Mouse (Mus musculus): ENCODE results near the gene Ildr2. TPM values are rescaled to one million over a fixed set of nuclear protein-coding genes. Genes with fewer than 3 reads are reported as not detected.

Ildr2 gene
- polyA plus RNA-seq, 1 experiment from 2014 or later: not detected

DNA sequence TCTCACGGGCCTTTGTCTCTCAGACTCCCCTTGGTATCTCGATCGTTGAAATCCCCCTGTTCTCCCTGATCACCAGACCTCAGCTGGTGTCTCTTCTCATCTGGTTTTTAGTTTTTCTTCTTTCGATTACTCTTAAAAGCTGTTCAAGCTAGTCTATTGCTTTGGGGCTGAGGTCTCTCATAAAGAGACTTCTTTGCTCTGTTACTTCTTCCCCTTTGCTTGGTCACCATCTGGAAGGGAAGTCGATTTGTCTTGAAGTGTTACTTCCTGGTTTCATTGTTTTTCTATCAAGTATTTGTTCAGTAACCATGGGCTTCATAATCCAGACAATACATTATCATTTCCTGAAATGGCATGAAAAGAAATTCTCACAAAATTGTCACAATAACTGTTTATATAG lies 14.3 kb downstream of the Ildr2 start:
- no peaks in the 10 kb centered on the region for H3K36me3 ChIP-seq (ENCODE audit: inconsistent target)
- no peaks in the 10 kb centered on the region for H3K79me2 ChIP-seq (ENCODE audit: inconsistent target)
- H3K4me3 ChIP-seq (ENCODE audit: inconsistent target): no peak overlapping the region
- WGBS (ENCODE audit: missing documents): 69% methylated on average over 5 of the region's 5 CpGs
- no peak overlapping the region for H3K27ac ChIP-seq

DNA sequence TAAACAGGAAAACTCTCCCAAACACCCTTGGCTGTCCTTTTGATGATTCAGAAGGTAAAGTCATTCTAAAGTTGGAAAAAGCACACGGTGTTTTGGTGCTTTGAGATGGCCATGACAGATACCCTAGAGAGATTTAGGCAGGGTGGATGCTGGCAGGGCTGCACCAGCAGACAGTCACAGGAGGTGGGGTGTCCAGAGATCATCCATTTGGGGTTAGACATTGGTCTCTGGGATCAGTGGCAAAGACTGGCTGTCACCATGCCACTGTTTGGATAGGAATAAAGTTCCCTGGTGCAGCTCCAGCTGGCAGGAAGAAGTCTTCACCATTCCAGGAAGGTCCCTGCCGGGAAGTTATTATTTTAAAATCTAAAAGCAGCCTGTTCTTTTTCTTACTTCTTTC lies 24.8 kb downstream of the Ildr2 start:
- Histone ChIP-seq H3K27ac (no peak overlapping the region), H3K79me2 (ENCODE audit: inconsistent target) (no peaks in the 10 kb centered on the region), H3K36me3 (ENCODE audit: inconsistent target) (no peaks in the 10 kb centered on the region), H3K4me3 (ENCODE audit: inconsistent target) (no peak overlapping the region)
- 60% methylated on average over 2 of the region's 2 CpGs for WGBS (ENCODE audit: missing documents)

DNA sequence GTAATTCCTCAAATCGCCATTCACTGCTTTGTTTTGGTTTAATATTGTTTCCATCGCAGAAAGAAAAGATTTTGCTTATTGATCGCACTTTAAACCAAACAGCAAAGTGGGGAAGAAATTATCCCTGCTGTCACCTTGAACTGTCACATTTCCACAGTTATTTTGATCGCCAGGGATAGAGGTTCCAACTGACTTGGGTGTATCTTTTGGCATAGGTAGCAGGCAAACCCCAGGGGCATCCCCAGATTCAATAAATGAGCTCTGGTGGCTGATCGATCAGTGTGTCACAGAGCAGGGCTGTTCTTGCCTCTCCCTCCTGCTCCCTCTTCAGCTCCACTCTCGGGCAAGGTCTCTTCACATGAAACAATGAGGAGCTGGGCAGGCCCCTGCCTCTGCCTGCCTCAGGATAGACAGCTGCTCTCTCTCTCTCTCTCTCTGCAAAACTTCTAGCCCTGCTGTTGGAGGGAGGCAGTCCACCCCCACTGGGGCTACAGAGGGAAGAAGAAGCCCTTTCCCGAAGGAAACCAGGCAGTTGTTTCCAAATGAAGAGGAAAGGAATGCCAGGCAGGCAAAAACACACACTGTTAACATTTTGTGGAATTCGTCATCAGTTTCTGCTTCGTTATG lies 25.8 kb downstream of the Ildr2 start:
- WGBS (ENCODE audit: missing documents): 67% methylated on average over 9 of the region's 9 CpGs
- Histone ChIP-seq H3K79me2 (ENCODE audit: inconsistent target) (no peaks in the 10 kb centered on the region), H3K27ac (no peak overlapping the region)

DNA sequence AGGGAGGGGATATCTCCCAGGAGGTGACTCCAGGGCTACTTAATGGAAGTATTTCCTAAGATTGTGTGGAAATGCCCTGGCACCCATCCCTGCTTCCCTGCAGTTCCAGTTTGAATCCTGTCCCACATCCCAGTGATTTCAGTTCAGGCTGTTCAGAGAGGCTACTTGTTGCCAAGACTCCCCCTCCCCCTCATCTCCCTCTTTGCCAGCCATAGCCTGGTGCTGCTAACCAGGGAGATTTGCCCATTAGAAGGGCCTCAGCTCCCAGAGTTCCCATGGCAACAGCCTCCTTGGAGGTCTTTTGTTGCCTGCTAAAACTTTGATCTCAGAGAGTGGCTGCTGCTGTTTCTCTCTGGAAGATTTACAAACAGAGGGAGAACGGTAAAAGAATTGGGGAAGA lies 26.6 kb downstream of the Ildr2 start:
- Histone ChIP-seq H3K4me3 (ENCODE audit: inconsistent target) (no peak overlapping the region), H3K27ac (no peak overlapping the region), H3K36me3 (ENCODE audit: inconsistent target) (no peaks in the 10 kb centered on the region), H3K79me2 (ENCODE audit: inconsistent target) (no peaks in the 10 kb centered on the region)
- WGBS (ENCODE audit: missing documents): 50% methylated on average over 1 of the region's 1 CpGs

More for the DNA sequence above, 25.8 kb downstream of the Ildr2 start:
- no peaks in the 10 kb centered on the region for H3K36me3 ChIP-seq (ENCODE audit: inconsistent target)
- no peak overlapping the region for H3K4me3 ChIP-seq (ENCODE audit: inconsistent target)

DNA sequence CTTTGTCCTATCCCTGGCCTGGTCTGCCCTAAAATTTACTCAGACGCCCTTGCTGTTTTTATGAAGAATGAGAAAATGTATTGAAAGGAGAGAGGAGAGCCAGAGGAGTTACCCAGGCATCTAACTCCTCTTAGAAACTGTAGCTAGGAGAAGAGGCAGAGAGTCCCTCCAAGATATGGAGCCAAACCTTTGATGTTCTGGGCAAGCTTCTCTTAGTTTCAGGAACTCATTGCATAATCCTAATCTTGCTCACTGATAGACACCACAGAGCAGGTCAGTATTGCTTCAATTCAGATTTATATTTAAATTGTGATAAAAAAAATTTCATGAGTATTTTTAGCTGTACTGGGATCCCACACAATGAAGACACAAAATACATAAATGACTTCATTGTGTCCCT lies 27.3 kb downstream of the Ildr2 start:
- H3K36me3 ChIP-seq (ENCODE audit: inconsistent target): no peaks in the 10 kb centered on the region
- no peak overlapping the region for H3K27ac ChIP-seq
- no peak overlapping the region for H3K4me3 ChIP-seq (ENCODE audit: inconsistent target)
- no peaks in the 10 kb centered on the region for H3K79me2 ChIP-seq (ENCODE audit: inconsistent target)
- 89% methylated on average over 1 of the region's 1 CpGs for WGBS (ENCODE audit: missing documents)

DNA sequence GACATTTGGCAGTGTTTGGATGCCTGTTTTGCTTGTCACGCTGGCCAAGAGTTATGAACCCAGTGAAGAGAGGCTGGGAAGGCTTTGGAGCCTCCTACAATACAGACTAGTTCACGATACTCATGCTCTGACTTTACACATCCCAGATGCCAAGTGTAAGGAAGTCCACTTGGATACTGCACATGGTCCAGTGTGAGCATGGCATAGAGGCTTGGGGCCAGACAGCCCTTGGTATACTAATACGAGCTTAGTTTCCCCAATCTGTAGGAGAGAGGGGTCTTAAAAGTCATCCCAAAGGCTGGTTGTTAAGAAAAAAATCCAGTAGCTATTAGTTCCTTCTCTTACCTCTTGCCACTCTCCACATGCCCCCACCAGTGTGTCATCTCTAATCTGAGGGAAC lies 27.9 kb downstream of the Ildr2 start:
- Histone ChIP-seq H3K4me3 (ENCODE audit: inconsistent target) (no peak overlapping the region), H3K27ac (no peak overlapping the region), H3K36me3 (ENCODE audit: inconsistent target) (no peaks in the 10 kb centered on the region), H3K79me2 (ENCODE audit: inconsistent target) (no peaks in the 10 kb centered on the region)
- WGBS (ENCODE audit: missing documents): 81% methylated on average over 3 of the region's 3 CpGs

DNA sequence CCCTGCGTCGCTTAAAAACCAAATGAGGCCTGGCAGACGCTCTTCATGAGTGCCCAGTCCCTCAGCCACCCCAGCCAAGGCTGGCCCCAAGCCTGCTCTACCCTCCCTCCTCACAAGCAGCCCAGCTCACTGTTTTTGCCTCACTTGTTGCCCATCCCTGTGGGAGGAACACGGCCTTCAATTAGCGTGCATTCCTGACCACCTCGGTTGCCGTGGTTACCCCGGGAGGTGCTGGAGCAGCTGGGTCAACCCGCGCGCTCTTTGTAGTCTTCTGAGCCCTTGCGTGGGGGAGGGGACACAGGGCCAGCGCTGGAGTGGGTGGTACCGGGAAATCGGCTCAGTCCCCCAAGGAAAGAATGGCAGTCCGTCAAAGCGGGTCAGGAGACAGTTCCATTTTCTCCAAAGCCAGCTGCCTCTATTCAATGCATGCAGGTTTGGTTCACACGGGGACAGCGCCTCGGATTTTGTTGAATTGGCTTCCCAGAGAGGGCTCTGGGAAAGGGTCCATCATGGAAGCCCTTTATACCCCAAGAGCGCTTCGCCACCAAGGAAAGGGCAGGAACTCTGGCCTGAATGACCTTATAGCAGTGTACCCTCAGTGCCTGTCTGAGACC lies 28.8 kb downstream of the Ildr2 start:
- Histone ChIP-seq H3K79me2 (ENCODE audit: inconsistent target) (no peaks in the 10 kb centered on the region), H3K4me3 (ENCODE audit: inconsistent target) (no peak overlapping the region), H3K27ac (no peak overlapping the region), H3K36me3 (ENCODE audit: inconsistent target) (no peaks in the 10 kb centered on the region)
- 27% methylated on average over 22 of the region's 22 CpGs for WGBS (ENCODE audit: missing documents)

DNA sequence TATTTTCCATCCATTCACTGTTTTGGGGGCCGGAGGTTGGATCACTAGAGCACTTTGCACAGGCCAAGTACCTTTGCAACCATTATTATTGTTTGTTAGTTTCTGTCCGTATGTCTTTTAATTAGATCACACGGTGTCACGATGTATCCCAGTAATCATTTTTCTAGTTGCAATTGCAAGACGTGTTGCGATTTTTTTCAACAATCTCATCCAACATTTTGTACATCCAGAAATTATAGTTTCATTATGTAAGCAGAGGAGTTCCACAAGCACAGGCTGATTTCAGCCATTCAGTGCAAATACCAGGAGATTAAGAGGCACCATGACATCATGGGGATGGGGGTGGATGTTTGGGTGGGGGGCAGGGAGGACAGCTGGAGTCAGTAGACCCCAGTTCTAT lies 29.5 kb downstream of the Ildr2 start:
- Histone ChIP-seq H3K36me3 (ENCODE audit: inconsistent target) (no peaks in the 10 kb centered on the region), H3K79me2 (ENCODE audit: inconsistent target) (no peaks in the 10 kb centered on the region), H3K4me3 (ENCODE audit: inconsistent target) (no peak overlapping the region), H3K27ac (no peak overlapping the region)
- WGBS (ENCODE audit: missing documents): 95% methylated on average over 6 of the region's 6 CpGs

DNA sequence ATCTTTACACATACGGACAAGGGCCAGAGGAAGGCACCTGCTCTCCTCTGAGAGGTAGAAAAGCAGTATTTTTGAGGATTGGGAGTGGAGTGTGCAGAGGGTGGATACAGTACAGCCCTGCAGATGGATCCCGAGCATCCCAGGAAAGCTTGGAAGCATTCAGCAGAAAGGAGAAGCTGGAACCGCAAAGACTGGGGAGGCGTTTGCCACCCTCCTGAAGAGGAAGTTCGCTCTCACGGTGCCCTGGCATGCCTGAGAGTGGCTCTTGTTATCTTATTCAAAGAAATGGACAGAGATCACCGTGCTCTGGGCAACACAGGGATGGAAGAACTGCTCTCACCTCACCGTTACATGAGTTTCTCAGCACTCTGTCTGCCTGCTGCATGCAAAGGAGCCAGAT lies 30.5 kb downstream of the Ildr2 start:
- Histone ChIP-seq H3K79me2 (ENCODE audit: inconsistent target) (no peaks in the 10 kb centered on the region), H3K27ac (no peak overlapping the region), H3K36me3 (ENCODE audit: inconsistent target) (no peaks in the 10 kb centered on the region), H3K4me3 (ENCODE audit: inconsistent target) (no peak overlapping the region)
- WGBS (ENCODE audit: missing documents): 21% methylated on average over 8 of the region's 8 CpGs

DNA sequence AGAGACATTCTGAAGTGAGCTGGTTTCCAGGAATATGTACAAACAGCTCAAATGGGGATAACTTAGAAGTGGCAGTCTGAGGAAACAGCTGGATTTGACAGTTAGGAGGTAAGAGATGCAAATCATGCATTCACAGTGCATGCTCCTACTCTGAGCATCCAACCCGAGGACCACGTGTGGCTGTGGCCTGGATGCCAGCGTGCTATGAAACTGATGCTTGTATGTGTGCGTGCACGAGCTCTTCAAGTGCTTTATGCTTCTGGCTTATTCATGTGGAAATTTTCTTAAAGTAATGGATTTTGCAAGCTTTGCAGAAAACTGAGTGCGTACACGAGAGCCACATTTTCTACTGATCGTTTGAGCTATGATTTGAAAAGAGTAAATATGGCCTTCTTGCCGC lies 32.3 kb downstream of the Ildr2 start:
- Histone ChIP-seq H3K36me3 (ENCODE audit: inconsistent target) (no peaks in the 10 kb centered on the region), H3K27ac (no peak overlapping the region), H3K79me2 (ENCODE audit: inconsistent target) (no peaks in the 10 kb centered on the region), H3K4me3 (ENCODE audit: inconsistent target) (no peak overlapping the region)
- WGBS (ENCODE audit: missing documents): 92% methylated on average over 9 of the region's 9 CpGs

DNA sequence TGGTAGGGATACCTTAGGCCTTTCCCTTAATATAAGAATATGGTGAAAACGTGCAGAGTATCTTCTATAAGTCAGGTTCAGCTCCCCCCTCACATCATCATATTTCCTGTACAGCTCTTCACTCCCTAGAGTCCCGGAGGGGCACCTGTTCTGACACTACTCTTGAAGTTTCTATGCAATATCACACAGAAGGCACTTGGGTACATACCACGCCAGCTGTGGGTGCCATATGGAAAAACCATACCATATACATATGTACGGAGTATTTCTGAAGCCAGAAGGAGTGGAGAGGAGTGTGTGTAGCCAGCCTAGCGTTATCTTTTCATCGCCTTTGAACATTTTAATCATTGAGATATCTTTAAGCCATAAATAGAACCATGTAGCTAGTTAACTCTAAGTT lies 36.6 kb downstream of the Ildr2 start:
- Histone ChIP-seq H3K36me3 (ENCODE audit: inconsistent target) (no peaks in the 10 kb centered on the region), H3K27ac (no peak overlapping the region), H3K79me2 (ENCODE audit: inconsistent target) (no peaks in the 10 kb centered on the region), H3K4me3 (ENCODE audit: inconsistent target) (no peak overlapping the region)
- WGBS (ENCODE audit: missing documents): 92% methylated on average over 6 of the region's 6 CpGs

DNA sequence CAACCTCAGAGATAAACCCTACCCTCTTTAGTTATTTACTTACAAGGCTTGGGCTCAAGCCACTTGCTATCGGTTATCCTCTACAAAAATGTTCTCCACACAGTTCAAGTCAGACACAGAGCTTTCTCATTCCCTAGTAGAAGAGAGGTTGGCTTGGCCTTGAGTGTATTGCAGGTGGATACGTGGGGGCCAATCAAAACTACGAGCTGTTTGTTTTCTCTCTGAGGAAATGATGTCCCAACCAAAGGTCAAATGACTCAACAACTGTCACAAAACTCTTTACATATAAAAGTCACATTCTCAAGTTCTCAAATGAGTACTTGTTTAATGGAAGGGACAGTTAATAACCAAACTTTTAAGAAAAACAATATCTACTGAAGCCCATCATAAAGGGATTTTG lies 39.1 kb downstream of the Ildr2 start:
- Histone ChIP-seq H3K27ac (no peak overlapping the region), H3K36me3 (ENCODE audit: inconsistent target) (no peaks in the 10 kb centered on the region), H3K79me2 (ENCODE audit: inconsistent target) (no peaks in the 10 kb centered on the region), H3K4me3 (ENCODE audit: inconsistent target) (no peak overlapping the region)
- 70% methylated on average over 3 of the region's 3 CpGs for WGBS (ENCODE audit: missing documents)

DNA sequence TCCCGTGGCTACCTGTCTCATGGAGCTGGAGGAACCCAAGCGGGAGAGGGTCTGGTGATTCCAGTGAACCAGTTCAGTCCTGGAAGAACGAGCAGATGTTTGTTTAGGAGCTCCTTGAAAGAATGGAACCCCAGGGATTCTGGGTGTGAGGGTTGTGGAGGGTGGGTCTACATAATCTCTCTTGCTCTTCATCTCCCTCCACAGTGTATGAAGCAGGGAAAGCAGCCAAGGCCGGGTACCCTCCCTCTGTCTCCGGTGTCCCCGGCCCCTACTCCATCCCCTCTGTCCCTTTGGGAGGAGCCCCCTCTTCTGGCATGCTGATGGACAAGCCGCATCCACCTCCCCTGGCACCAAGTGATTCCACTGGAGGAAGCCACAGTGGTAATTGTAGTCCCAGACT lies 41.6 kb downstream of the Ildr2 start:
- Histone ChIP-seq H3K79me2 (ENCODE audit: inconsistent target) (no peaks in the 10 kb centered on the region), H3K27ac (no peak overlapping the region), H3K36me3 (ENCODE audit: inconsistent target) (no peaks in the 10 kb centered on the region), H3K4me3 (ENCODE audit: inconsistent target) (no peak overlapping the region)
- WGBS (ENCODE audit: missing documents): 78% methylated on average over 7 of the region's 7 CpGs

DNA sequence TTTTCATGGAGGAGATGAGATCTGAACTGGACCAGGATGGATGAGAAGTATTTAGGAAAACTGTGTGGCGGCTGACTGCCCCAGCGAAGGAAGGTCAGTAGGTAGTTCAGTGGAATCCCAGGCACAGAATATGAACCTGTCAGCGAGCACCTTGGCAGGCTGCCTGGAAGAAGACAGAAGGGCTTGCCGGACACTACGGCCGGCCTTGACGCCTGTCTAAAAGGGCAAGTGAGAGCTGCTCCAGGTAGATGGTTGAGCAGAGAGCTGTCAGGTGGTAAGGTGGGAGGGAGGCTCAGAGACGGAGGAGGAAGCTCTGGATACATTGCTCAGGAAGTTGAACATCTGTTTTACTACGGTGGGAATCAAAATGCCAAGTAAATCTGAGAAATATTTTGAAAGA lies 42.4 kb downstream of the Ildr2 start:
- H3K36me3 ChIP-seq (ENCODE audit: inconsistent target): no peaks in the 10 kb centered on the region
- H3K27ac ChIP-seq: no peak overlapping the region
- no peak overlapping the region for H3K4me3 ChIP-seq (ENCODE audit: inconsistent target)
- no peaks in the 10 kb centered on the region for H3K79me2 ChIP-seq (ENCODE audit: inconsistent target)
- WGBS (ENCODE audit: missing documents): 84% methylated on average over 9 of the region's 9 CpGs

DNA sequence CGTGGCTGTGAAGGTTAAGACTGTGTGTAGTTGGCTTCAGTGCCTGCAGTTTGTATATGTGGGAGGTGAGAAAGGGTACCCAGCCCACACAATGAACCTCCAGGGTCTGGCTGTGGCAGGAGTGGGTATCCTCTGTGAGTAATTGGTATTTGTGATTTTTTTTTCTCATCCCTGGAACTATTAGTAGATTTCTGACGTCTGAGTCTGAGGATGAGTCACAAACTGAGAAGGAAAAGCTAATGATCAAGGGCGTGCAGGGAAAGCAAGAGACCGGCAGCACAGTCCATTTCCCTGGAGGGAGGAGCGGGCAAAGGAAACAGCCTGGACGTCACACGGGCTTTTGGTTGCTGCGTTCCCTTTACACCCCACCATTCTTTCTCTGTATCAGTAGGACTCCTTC lies 43.0 kb downstream of the Ildr2 start:
- WGBS (ENCODE audit: missing documents): 90% methylated on average over 8 of the region's 8 CpGs
- H3K79me2 ChIP-seq (ENCODE audit: inconsistent target): no peaks in the 10 kb centered on the region

More for the DNA sequence above, 43.0 kb downstream of the Ildr2 start:
- H3K36me3 ChIP-seq (ENCODE audit: inconsistent target): no peaks in the 10 kb centered on the region
- no peak overlapping the region for H3K27ac ChIP-seq
- H3K4me3 ChIP-seq (ENCODE audit: inconsistent target): no peak overlapping the region
